Mouse (Mus musculus) brain, embryonic 14.5 days (tissue): Measurements from ENCODE around the gene Ptch2. TPM values are rescaled to one million over a fixed set of nuclear protein-coding genes. Genes with fewer than 3 reads are reported as not detected.

Experiments
- DNase-seq: peaks from one replicate; pipeline ENCODE4 v3.0.0-alpha.2; 2011; ENCODE audit warnings: low read depth
- CTCF ChIP-seq: fragments of 200-500 bp; IDR thresholded peaks from 2 replicates; pipeline ENCODE4 v1.5.1; 2012; ENCODE audit warnings: inconsistent platforms, mild to moderate bottlenecking, moderate library complexity, borderline replicate concordance; ENCODE audit not compliant: insufficient read depth, insufficient read length; ENCODE audit errors: extremely low read depth
- POLR2A ChIP-seq: fragments of 200-500 bp; IDR thresholded peaks from 2 replicates; pipeline ENCODE4 v1.6.1; 2012; ENCODE audit warnings: mild to moderate bottlenecking, inconsistent platforms, borderline replicate concordance; ENCODE audit not compliant: poor library complexity, insufficient read depth, insufficient read length, severe bottlenecking; ENCODE audit errors: extremely low read depth
- polyA plus RNA-seq: library from polyadenylated mRNA; depleted of rRNA; stranded (reverse); fragments of >200 nt; gene quantifications from 2 replicates; pipeline ENCODE4 v1.2.3, GENCODE M21; 2012

The Ptch2 gene
- polyA plus RNA-seq, 1 experiment = 18.6 TPM

DNA sequence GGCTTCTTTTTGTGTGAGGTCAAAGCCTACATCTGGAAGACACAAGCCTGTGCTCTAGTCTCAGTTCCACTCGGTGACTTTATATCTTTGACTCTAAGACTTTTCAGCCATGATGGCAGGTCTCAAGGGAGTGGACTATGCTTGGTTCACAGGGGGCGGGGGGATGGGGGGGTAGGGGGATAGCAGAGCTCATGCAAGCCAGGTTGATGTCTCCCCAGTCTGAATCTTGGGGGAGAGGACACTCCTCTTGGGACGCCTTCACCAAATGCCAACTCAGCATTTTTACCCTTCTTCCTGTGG, 28.3 kb downstream of the Ptch2 start:
- TF ChIP-seq CTCF = no peak
- TF ChIP-seq POLR2A = no peak
- DNase-seq = no peak

DNA sequence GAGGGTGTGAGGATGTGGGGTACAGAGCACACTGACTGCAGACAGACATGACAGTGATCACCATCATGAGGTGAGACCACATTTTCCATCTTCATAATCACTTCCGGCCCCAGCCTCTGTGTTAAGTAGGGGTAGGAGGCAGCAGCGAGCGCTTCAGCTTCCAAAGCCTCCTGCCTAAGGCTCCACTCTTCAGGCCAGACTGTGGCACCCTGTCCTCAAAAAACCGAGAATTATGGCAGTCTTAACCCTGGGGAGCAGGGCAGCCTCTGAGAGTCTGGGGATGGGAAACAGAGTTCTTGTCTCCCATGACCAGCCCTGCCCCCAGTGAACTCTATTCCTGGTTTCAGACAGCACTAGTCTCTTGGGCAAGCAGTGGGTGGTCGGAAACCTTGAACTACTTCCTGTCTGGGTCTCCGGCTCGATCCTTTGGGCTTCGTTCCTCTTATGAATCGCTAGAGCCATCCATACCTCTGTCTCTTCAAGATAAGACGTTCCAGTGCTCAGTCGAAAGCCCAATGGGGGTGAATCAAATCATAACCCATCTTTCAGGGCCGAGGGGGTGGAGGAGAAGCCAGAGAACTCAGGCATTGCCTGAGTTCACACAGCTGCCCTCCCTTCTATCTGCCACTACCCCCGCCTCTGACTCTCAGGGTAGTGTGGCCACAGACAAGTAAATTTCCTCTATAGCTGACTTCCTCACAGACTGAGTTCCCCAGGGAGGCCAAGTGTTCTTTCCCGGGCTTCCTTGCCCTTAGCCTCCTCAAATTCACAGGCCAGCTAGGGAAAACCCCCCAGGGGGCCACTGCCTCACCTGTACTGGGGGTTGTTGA, 28.9 kb downstream of the Ptch2 start:
- no peak for DNase-seq
- TF ChIP-seq POLR2A = no peak
- TF ChIP-seq CTCF = no peak

DNA sequence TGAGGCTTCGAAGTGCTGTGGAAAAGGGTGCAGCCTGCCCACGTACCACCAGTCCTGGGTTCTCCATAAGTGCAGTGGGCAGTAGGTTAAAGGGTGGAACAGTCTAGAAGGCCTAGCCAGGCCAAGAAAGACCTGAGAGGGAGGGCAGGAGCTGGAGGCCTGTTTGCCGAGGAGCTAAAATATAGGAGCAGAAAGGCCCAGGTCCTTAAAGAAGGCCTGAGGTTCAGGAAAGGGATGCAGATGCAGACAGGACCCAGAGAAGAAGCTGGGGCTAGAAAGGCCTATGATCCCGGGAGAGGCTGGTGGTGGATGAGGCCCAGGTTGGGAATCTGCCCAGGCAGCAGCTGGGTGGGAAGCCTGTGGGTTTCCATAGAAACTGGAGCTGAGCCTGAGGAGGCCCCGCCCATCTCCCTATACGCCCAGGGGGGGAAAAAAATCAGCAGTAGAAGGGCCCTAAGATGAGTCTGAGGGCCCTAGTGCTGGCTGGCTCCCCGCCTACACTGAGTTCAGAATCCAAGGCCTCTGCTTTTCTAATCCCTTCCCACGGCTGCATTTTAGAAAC, 29.6 kb downstream of the Ptch2 start, which contains the start of gene Btbd19:
Gene Btbd19 (minus strand): TSS at position 378 of the 562 bp plus-strand sequence.
- peak; percentile 88 for DNase-seq
- TF ChIP-seq POLR2A (no peak), CTCF (no peak)

DNA sequence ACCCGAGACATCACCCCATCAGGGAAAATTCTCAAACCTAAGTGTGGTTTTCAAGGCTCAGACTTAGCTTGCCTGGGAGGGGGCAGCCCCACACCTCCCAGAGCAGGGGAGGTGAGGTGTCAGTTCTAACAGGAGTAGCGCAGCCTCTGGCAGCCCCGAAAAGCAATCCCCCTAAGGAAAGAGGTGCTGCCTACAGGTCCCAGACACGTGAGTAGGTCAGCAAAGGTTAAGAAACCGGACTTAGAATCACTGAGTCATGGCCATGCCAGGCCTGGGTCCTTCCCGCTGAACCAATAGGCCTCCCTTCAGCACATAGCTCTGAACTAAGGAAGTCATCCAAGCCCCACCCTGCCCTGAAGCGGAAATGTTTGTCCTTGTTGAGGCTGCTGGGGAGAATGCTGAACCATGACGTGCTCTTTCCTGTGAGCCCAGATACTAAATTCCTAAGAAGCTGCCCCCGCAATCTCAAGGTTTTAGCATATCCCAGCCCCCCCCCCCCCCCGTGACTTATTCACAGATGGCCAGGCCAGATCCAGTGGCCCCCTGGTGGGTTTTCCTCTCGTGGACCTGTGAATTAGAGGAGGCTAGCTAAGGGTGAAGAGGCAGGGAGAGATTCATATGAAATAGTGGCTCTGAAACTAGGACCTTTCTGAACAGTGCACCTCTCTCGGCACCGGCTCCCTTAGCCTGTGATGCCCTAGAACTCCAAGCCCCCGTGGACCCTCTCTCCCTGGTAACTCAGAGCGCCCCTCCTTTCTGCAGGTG, 30.2 kb downstream of the Ptch2 start:
- TF ChIP-seq POLR2A (no peak), CTCF (no peak)
- DNase-seq = peak; percentile 46

DNA sequence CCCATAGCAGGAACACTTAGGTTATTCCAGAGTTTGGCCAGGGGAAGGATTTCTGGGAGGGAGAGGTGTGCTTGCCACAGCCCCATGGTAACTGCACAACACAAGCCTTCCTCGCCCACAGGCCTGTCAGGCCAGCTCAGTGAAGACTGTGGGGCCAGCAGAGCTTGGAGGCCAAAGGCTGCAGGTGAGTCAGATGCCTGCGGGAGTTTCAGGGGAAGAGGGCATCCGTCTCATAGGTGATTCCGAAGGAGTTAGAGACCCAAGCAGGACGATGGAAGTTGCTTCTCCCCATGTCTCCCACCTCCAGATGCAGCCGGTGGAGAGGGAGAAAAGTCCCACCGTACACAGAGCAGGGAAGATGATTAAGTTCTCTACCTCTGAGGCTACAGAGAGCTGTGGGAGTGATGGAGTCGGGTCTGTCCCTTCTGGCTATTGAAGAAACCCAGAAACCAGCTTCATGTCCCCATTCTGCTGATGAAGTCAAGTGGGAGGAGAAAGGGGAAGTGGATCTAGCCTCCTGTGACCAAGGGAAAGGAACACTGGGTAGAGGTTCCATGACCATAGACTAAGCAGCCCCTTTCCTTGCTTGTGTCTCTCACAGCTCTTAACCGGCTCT, 30.9 kb downstream of the Ptch2 start, which contains the start of gene Tctex1d4:
Gene Tctex1d4 (plus strand): TSS at position 120 of the 616 bp plus-strand sequence.
- no peak for DNase-seq

DNA sequence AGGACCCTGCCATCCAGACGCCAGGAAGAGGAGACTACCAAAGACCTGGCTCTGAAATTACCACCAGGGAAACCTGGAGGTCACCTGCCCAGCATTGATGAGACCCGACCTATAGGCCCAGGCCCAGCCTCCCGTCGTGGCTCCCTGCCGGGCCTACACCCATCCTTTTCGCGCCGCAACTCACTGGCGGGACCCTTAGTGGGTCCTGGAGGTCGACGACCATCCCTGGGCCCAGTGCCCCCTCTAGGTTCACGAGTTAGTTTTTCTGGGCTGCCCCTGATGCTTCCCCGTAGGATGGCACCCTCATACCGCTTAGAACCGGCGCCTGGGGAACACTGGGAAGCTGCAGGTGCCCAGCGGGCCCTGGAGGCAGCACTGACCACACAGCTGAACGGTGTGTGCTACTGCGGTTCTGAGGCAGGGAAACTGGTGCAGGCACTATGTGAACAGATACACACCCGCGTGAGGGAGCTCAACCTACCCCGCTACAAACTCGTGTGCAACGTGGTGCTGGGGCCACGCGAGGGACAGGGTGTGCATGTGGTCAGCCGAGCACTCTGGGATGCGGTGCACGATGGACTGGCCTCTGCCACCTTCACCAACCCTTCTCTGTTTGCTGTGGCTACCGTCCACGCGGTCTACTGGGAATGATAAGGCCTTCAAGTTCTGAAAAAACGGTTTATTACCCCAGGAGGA, 32.3 kb downstream of the Ptch2 start:
- DNase-seq = no peak
- TF ChIP-seq POLR2A = no peak
- TF ChIP-seq CTCF = no peak

More for the DNA sequence above, 30.9 kb downstream of the Ptch2 start, which contains the start of gene Tctex1d4:
- no peak for TF ChIP-seq POLR2A
- no peak for TF ChIP-seq CTCF

DNA sequence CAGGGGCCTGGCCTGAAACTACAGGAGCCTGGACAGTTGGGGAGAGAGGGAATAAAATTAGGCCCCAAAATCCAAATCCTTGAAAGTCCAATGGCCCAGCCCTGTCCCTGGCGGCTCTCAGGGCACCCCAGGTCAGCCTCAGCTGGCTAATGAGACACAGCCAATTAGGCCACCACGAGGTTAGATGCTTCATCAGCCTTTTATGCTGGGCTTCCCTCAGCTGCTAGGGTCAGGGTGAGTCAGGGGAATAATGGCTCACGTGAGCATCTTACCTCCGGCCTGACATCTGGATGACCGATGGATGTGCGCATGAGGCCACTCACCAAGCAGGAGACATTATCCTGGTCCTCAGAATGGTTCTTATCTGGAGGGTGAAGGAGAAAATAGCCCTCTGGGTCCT, 34.9 kb downstream of the Ptch2 start:
- no peak for DNase-seq

DNA sequence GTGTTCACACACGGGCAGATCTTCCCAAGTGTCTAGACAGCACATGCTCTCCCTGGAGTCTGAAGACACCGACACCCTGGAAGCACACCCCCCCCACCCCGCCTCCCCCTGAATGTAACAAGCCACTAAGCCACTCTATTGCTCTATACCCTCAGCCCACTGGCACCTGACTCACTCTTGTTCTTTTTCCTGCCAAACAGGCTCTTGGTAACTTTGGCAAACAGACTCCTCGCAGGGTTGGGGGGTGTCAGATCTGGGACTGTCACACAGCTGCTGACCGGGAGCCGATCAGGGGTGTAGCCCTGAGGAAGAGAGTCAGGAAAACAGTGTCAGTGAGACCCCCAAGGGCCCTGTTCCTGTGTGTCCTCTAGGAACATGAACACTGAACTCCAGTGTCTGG, 35.3 kb downstream of the Ptch2 start:
- no peak for TF ChIP-seq POLR2A
- TF ChIP-seq CTCF = no peak
- DNase-seq = no peak

More for the DNA sequence above, 34.9 kb downstream of the Ptch2 start:
- TF ChIP-seq POLR2A = no peak
- TF ChIP-seq CTCF = no peak

DNA sequence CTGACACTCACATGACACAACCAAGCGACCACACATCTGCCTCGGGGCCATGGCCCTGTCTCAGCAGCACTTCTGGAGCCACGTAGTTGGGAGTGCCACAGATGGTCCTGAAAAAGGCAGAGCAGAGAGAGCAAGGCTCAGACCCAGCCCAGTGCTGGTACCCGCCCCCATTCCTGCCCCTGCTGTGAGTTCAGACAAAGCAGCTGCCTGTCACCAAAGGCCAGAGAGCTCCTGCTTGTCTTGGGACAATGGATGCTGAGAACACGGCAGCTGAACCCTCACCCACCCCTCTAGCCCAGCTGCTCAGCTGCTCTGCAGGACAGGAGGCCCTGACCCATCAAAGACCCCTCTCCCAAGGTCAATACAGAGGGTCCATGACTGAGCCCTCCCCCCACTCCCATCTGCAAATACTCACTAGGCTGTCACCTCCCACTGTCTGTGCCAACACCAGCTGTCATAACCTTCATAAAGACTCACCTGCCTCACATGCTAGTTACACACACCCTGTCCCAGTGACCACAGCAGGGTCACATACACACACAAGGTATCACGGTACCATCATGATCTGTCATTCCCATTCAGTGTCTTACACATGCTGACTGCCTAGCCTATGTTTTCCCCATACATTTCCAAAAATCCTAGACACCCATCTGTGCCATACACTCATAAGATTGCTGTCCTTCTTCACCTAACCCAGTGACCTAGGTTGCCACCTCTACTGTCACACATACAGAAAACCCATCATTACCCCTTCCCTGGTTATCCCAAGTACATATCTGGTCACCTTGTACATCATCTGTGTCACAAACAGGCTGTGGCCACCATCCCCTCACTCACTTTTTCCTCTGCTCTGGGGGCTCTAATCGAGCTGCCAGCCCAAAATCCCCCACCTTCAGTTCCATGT, 36.3 kb downstream of the Ptch2 start:
- DNase-seq = peak; percentile 85
- TF ChIP-seq POLR2A = no peak
- no peak for TF ChIP-seq CTCF

DNA sequence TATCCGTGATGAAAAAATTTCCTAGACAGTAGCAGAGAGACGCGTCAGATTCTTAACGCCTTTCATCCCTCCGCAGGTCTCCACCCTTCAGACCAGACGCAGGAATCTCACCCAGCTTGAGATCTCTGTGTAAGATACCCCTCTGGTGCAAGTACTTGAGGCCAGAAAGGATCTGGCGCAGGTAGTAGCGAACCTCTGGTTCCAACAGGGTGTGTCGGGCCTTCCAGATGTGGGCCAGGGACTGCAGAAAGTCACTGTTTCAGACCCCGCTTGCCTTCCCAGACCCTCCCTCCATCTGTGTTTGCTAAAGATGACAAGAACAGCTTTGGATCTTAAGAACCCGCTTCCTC, 36.9 kb downstream of the Ptch2 start:
- TF ChIP-seq POLR2A = no peak
- TF ChIP-seq CTCF = no peak
- DNase-seq = no peak
